Mouse (Mus musculus) kidney, embryonic 16.5 days (tissue): ENCODE measurements around the gene Fam90a1b. TPM values are rescaled to one million over a fixed set of nuclear protein-coding genes. Genes with fewer than 3 reads are reported as not detected.
A peak's percentile ranks its signal among the peaks of the same experiment; 100 is the strongest.
"Not testable (repeated sequence)": the region's sequence is repeated elsewhere in the genome, so short reads cannot be mapped to it uniquely, and the experiment has no call there.

ENCODE experiments used
- ATAC-seq: fragments of 200-750 bp; cut with Nextera tagmentation; 2 replicates; pipeline ENCODE4 v1.8.0; 2017; ENCODE audit warnings: moderate TSS enrichment; ENCODE audit not compliant: low FRiP score, low TSS enrichment
- H3K27ac ChIP-seq: fragments of 300-500 bp; sonication (generic); 2 replicates; pipeline ENCODE4 v1.5.1; 2014; ENCODE audit warnings: low read length
- H3K27me3 ChIP-seq: fragments of 300-500 bp; sonication (generic); 2 replicates; pipeline ENCODE4 v1.6.1; 2014; ENCODE audit warnings: low read length, control low read depth, mixed read lengths; ENCODE audit not compliant: insufficient read depth
- H3K36me3 ChIP-seq: fragments of 300-500 bp; sonication (generic); 2 replicates; pipeline ENCODE4 v1.6.1; 2014; ENCODE audit warnings: low read length, control low read depth, mixed read lengths; ENCODE audit not compliant: insufficient read depth
- H3K4me1 ChIP-seq: fragments of 300-500 bp; sonication (generic); 2 replicates; pipeline ENCODE4 v1.6.1; 2014; ENCODE audit warnings: low read length, control low read depth, mixed read lengths; ENCODE audit not compliant: insufficient read depth
- H3K4me2 ChIP-seq: fragments of 300-500 bp; sonication (generic); replicated peaks from 2 replicates; pipeline ENCODE4 v1.6.1; 2014; ENCODE audit warnings: low read depth, low read length
- H3K4me3 ChIP-seq: fragments of 300-500 bp; sonication (generic); 2 replicates; pipeline ENCODE4 v1.5.1; 2014; ENCODE audit warnings: mild to moderate bottlenecking, low read length
- H3K9ac ChIP-seq: fragments of 300-500 bp; sonication (generic); replicated peaks from 2 replicates; pipeline ENCODE4 v1.6.1; 2014; ENCODE audit warnings: low read length
- H3K9me3 ChIP-seq: fragments of 300-500 bp; sonication (generic); 2 replicates; pipeline ENCODE4 v1.6.1; 2016; ENCODE audit warnings: low read length, control low read depth
- WGBS: fragments of 180-500 bp; shearing (Covaris S2); extraction: QIAGEN DNeasy Blood & Tissue Kit; methylation state at CpG from one replicate; pipeline ENCODE4 v1.1.7; 2014; 5-methylcytosine and 5-hydroxymethylcytosine counted together
- polyA plus RNA-seq: library from polyadenylated mRNA; unstranded; fragments of >200 nt; fragmentation: Nextera tagmentation; extraction: Ambion mirVana; gene quantifications from 2 replicates; pipeline ENCODE4 v1.2.1, GENCODE M21; 2015

Fam90a1b gene
- not detected in 2 replicates for polyA plus RNA-seq

DNA sequence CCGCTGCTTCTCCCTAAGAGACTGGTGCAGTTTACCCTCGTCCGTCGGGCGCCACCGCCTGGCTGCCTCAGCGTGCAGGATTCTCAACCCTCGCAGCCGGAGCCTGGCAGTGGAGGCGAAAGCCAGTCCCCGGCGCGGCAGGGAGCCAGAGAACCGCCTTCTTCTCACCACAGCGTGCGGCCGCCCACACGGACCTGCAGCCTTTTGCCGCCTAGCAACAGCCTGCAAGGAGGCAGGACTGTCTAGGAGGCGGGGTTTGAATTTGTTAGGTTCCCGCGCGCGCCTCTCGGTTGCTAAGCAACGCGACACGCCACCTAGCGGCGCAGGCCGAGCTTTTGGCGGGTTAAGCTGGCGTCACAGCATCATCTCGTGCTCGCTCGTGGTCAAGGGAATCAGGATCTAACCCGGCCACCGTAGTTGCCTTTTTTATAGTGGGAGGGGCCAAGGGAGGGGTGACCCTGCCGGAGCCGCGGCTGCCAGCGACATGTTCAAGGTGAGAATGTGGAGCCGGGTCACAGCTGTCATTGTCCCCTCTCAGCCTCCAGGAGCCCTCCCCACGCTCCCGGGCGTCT, at the start of gene Fam90a1b, which contains the start of gene Apoo:
Gene Fam90a1b, minus strand, starts transcription at position 108 of the 572 bp plus-strand sequence.
Gene Apoo, plus strand, starts transcription at position 448 of the 572 bp plus-strand sequence.
- peaks cover 53% of the 10 kb centered on the region for H3K27me3 ChIP-seq

DNA sequence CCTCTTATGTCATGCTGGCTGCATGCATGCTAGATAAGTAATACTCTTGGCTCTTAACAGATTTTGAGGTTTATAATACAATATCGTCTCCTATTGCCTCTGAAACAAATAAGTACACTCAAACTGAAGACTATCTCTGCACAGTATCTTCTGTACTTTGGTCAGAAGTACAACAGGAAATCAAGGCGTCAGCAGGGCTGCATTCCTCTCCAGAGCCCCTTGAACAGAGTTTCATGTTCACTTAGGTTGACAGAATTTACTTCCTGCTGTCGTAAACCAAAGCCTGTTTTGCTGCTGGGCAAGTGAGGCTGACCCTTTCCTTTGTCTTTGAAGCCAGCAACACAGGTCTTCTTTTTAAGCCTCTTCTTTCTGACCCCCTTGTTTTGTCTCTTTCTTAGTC, 42.4 kb upstream of the Fam90a1b start:
- Histone ChIP-seq H3K4me1 (no peaks in the 10 kb centered on the region), H3K4me2 (no peak overlapping the region), H3K9ac (no peak overlapping the region), H3K27me3 (peaks cover 20% of the 10 kb centered on the region), H3K4me3 (no peak overlapping the region), H3K36me3 (no peaks in the 10 kb centered on the region), H3K9me3 (no peaks in the 10 kb centered on the region), H3K27ac (0 out of 2 replicates have a peak overlapping the region, but pooled peaks have one; percentile 24)
- ATAC-seq, result no peak
- WGBS, result 42% methylated on average over 3 of the region's 3 CpGs

More for the DNA sequence above, at the start of gene Fam90a1b, which contains the start of gene Apoo:
- Histone ChIP-seq H3K36me3 (no peaks in the 10 kb centered on the region), H3K9ac (peak within 1 kb of the TSS; percentile 69), H3K9me3 (no peaks in the 10 kb centered on the region), H3K4me3 (peak within 1 kb of the TSS; percentile 68), H3K27ac (peak within 1 kb of the TSS; percentile 75), H3K4me1 (peaks cover 2% of the 10 kb centered on the region; the same call in 1 of the 2 replicates), H3K4me2 (peak within 1 kb of the TSS; percentile 55)
- 20% methylated on average over 45 of the region's 46 CpGs for WGBS
- ATAC-seq, result peak; percentile 100

DNA sequence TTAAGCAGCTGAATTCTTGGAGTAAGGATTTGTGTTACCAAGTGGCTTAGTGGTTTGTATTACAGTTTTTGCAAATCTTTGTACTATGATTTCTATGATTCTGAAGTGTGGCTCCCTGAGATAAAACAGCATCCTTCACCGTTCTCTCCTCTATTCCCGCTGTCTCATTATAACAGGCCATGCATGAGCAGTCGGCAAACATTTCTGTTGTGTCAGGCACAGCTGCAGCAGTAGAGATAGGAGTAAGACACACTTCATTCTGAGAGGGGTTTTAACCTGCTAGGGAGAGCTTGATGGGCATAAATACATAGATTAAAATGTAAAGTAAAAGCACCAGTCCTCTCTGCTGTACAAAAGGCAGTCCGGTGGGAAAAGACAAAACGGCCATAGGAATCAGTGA, 12.2 kb upstream of the Fam90a1b start:
- Histone ChIP-seq H3K27ac (no peak overlapping the region), H3K9me3 (no peaks in the 10 kb centered on the region), H3K4me3 (no peak overlapping the region), H3K27me3 (peaks cover 37% of the 10 kb centered on the region; the same call in 1 of the 2 replicates), H3K4me2 (no peak overlapping the region), H3K4me1 (0 out of 2 replicates have a peak, but pooled peaks cover 2% of the 10 kb centered on the region), H3K36me3 (peaks cover 5% of the 10 kb centered on the region; the same call in 1 of the 2 replicates), H3K9ac (no peak overlapping the region)
- WGBS, result 66% methylated on average over 5 of the region's 5 CpGs
- ATAC-seq, result no peak

DNA sequence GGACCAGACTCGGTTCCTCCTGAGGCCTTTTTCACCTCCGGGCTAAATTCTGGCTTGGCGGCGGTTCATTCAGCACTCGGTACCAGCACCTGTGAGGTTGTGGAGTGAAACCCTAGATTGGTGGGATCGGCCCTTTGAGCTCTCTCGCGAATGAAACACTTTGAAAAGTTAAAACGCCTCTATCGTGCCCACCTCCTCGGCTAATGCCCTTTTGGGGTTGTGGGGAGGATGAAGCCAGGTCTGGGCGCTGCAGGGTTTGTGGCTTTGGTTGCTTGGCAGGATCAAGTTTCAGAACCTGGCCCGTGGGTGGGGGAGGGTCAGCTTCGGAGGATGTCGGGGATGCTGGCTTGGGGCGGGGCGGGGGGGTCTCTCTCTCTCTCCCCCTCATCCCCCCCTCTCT, 671 bp upstream of the Fam90a1b start:
- peak overlapping the region; percentile 68 for H3K4me3 ChIP-seq
- H3K4me1 ChIP-seq, result peaks cover 2% of the 10 kb centered on the region; the same call in 1 of the 2 replicates
- no peaks in the 10 kb centered on the region for H3K36me3 ChIP-seq
- 15% methylated on average over 12 of the region's 17 CpGs for WGBS
- H3K4me2 ChIP-seq, result peak overlapping the region; percentile 50
- no peaks in the 10 kb centered on the region for H3K9me3 ChIP-seq
- peak; percentile 55 for ATAC-seq
- peak overlapping the region; percentile 69 for H3K9ac ChIP-seq
- peaks cover 49% of the 10 kb centered on the region for H3K27me3 ChIP-seq
- H3K27ac ChIP-seq, result peak overlapping the region; percentile 75

DNA sequence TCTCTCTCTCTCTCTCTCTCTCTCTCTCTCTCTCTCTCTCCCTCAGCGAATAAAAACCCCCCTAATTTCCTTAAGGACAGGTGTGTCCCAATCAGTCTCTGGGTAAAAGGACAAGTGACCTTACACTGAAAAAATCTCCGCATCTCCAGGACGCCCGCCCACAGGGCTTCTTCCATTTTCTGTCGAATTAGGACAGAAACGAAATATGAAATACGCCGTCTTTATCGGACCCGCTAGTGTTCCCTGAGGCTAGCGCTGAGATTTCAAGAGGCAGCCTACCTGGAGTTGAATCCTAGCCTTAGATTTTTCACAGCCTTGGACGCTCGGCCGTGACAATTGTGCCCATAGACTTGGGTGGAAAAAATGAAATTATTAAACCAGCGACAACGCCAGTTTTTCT, 548 bp downstream of the Fam90a1b start:
- no peak for ATAC-seq
- Histone ChIP-seq H3K27ac (no peak overlapping the region), H3K36me3 (no peaks in the 10 kb centered on the region), H3K9me3 (no peaks in the 10 kb centered on the region), H3K4me2 (peak overlapping the region; percentile 55), H3K4me3 (peak overlapping the region; percentile 37), H3K27me3 (peaks cover 57% of the 10 kb centered on the region), H3K9ac (no peak overlapping the region), H3K4me1 (peaks cover 2% of the 10 kb centered on the region; the same call in 1 of the 2 replicates)
- WGBS, result 26% methylated on average over 16 of the region's 16 CpGs

DNA sequence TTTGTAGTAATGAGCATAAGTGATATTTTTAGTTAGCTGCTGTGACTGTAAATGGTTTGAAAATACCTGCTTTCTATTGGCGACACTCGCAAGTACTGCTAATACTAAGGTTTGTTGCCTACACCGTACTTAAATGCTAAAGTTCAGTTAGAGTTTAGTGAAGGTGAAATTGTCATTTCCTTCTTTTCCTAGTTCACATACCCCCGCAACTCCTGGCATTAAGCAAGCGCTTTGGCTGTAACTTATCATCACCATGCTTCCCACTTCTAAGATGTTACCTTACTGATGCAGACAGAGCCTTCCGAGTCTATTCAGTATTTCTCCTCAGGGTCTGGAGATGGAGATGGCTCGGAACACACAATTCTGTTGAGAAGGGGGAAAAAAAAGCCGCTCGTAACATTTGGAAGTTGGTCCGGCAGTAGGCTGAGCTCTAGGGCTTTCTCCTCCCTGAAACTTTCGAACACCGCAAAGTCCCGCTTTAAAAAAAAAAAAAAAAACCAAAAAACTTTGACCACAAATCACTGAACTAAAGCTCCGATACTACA, 1.1 kb downstream of the Fam90a1b start:
- peaks cover 2% of the 10 kb centered on the region; the same call in 1 of the 2 replicates for H3K4me1 ChIP-seq
- H3K9me3 ChIP-seq, result no peaks in the 10 kb centered on the region
- peaks cover 60% of the 10 kb centered on the region for H3K27me3 ChIP-seq
- no peak overlapping the region; the same call in 1 of the 2 replicates for H3K4me3 ChIP-seq
- H3K9ac ChIP-seq, result no peak overlapping the region
- H3K36me3 ChIP-seq, result no peaks in the 10 kb centered on the region
- H3K4me2 ChIP-seq, result peak overlapping the region; percentile 55
- H3K27ac ChIP-seq, result no peak overlapping the region
- no peak for ATAC-seq
- 26% methylated on average over 14 of the region's 14 CpGs for WGBS

DNA sequence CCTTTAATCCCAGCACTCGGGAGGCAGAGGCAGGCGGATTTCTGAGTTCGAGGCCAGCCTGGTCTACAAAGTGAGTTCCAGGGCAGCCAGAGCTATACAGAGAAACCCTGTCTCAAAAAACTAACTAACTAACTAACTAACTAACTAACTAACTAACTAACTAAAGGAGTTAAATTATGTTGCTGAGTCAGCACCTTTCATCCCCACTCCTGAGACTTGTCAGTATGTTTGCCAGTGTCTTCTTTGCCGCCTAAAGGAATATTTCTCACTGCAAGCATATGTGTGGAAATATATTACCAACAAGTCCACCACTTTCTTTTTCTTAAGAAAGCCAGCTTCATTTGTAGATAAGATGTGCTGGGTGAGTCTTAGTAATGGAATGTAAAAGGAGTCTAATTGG, 22.9 kb downstream of the Fam90a1b start:
- ATAC-seq, H3K4me3 ChIP-seq, H3K4me1 ChIP-seq, H3K27ac ChIP-seq, H3K9ac ChIP-seq, H3K4me2 ChIP-seq, H3K9me3 ChIP-seq, H3K36me3 ChIP-seq: not testable (repeated sequence)
- WGBS, result 91% methylated on average over 4 of the region's 4 CpGs
- peaks cover 36% of the 10 kb centered on the region; the same call in 1 of the 2 replicates for H3K27me3 ChIP-seq

DNA sequence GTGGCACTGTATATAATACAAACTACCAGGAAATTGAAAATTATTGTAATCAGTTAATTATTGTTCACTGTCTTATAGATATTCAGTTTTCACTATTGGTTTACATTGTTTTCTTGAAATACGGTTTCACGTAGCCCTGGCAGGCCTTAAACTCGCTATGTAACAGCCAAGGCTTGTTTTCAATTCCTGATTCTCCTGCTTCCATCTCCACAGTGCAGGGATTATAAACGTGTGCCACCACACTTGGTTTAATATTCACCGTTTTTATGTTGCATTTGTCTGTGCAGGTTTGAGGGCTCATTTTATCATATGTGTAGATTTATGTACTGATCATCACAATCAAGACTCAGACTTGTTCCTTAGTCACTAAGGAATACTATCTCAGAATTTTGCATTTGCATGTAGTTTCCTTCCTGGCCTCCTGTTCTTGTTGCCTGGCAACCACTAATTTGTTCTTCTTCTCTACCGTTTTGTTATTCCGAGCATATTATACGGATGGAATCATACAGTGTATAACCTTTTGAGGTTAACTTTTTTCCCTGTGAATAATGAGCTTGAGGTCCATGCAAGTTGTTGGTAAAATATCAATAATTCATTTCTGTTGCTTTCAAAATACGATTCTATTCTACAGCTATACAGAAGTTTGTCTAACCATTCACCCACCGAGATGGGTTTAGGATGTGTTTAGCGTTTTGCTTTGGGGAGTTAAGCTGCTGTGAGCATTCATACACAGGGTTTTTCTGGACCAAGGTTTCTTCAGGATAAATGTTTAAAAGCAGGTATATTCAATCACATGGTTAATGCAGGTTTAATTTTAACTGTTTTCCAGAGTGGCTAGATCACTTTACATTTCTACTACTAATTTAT, 45.3 kb downstream of the Fam90a1b start:
- 84% methylated on average over 11 of the region's 11 CpGs for WGBS
- Histone ChIP-seq H3K27me3 (peaks cover 23% of the 10 kb centered on the region; the same call in 1 of the 2 replicates), H3K9ac (no peak overlapping the region), H3K4me3 (no peak overlapping the region), H3K27ac (no peak overlapping the region), H3K36me3 (no peaks in the 10 kb centered on the region), H3K4me1 (no peaks in the 10 kb centered on the region), H3K4me2 (no peak overlapping the region), H3K9me3 (no peaks in the 10 kb centered on the region)
- ATAC-seq, result no peak
